In the genomic region with DNA sequence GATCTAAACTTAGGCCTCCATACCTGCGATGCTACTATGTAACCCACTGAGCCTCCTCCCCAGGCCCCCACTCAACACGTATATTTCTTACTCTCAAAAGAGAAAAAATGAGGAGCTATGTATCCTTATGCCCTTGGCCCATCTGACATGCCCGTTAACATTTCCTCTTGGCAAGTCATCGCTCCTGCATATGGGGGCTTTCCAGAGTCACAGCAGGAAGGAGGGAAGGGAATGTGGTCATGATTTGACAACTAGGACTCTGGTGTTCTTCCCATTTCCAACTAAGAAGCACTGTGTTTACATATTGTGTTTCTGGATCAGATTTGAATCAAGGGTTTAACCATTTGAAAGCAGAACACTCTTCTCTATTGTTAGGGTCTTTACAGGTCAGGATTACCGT, we compare ENCODE assay signal across 8 mouse cellular contexts.
"Had no signal": no experiment of that assay in that cellular context is flagged by ENCODE, and none has a peak within 500 bp of the region (broad histone marks: within the 10 kb centered on the region; RNA-seq: fewer than 3 reads in every experiment).

No protein-coding gene starts in this region.

- DNase-seq: liver, postnatal 0 days; lung, adult 2 months; lung, postnatal 14 days; lung, postnatal 36 days; right cerebral cortex, postnatal 14 days; thymus, adult 18-20 months; thymus, postnatal 14 days; thymus, postnatal 36 days had no signal
